Mouse (Mus musculus): Measurements from ENCODE around the gene 2310034G01Rik.

DNA sequence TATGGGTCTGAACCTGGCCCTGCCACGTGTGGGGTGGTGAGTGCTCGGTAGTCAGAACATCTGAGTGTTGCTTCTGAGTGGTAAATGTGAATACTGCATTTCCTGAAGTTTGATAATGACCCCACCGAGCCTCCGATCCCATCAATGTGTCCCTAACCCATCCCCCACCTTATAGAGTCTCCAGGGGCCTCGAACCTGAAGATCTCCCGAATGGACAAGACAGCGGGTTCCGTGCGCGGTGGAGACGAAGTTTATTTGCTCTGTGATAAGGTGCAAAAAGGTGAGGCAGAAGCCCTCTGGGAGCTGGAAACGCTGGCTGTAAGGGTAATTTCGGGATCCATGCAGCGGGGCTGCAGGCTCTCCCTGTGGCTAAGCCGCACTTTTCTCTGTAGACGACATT is 42.3 kb downstream of the 2310034G01Rik start:
- TF ChIP-seq CTCF (IDR thresholded peaks at IDR 0.05; ENCODE audit: extremely low read depth, insufficient read length, insufficient replicate concordance, low read depth, low read length) (no peak), POLR2A (IDR thresholded peaks at IDR 0.05; ENCODE audit: low read depth, low read length) (no peak)
